Mouse (Mus musculus) adrenal gland, adult 8-10 months (tissue): ENCODE data around the gene Kcnj10. TPM values are rescaled to one million over a fixed set of nuclear protein-coding genes. Genes with fewer than 3 reads are reported as not detected.

Source experiments
- DNase-seq: peaks from one replicate; pipeline ENCODE4 v3.0.0; 2022
- total RNA-seq, 4 experiments: library from RNA; stranded (reverse); gene quantifications; 2 replicates each; pipeline ENCODE4 v1.2.4; 2022

Gene Kcnj10
- total RNA-seq = 1 to 10 TPM; 1.0 to 2.6 (median 1.7) TPM

- peak; percentile 47 for DNase-seq
These were observed at the start of gene Kcnj10 for GRCm38 (mm10) chr1:172340729-172341321. TSS of gene Kcnj10 (plus strand) at chr1:172341210.

- DNase-seq = no peak
These were observed 48.1 kb upstream of the Kcnj10 start for GRCm38 (mm10) chr1:172292880-172293279.

DNA sequence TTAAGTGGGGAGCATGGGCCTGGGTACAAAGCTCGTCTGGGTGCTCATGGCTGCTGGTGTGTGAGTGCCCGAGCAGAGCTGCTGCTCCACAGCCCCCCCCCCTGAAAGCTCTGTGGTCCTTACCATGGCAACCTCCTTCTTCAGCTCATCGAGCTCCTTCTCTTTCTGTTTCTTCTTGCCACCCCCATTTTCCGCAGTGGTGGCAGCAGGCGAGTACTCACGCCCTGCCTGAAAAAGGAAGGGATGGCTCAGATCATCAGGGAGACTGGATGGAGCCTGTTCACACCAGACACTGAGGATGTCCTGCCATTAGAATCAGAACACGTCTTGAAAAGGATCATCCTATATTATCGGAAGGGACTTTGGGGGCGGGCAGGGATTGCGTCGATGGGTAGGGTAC lies 47.6 kb upstream of the Kcnj10 start:
- no peak for DNase-seq

- no peak for DNase-seq
These were observed 45.2 kb upstream of the Kcnj10 start for GRCm38 (mm10) chr1:172295751-172296197.

- DNase-seq = no peak
These were observed 44.0 kb upstream of the Kcnj10 start for GRCm38 (mm10) chr1:172296816-172297510.

- DNase-seq = no peak
These were observed 43.1 kb upstream of the Kcnj10 start, which contains the start of gene Atp1a2 for GRCm38 (mm10) chr1:172297611-172298537. TSS of gene Atp1a2 (minus strand) at chr1:172298064.

- DNase-seq = no peak
These were observed 41.5 kb upstream of the Kcnj10 start for GRCm38 (mm10) chr1:172299528-172299927.

DNA sequence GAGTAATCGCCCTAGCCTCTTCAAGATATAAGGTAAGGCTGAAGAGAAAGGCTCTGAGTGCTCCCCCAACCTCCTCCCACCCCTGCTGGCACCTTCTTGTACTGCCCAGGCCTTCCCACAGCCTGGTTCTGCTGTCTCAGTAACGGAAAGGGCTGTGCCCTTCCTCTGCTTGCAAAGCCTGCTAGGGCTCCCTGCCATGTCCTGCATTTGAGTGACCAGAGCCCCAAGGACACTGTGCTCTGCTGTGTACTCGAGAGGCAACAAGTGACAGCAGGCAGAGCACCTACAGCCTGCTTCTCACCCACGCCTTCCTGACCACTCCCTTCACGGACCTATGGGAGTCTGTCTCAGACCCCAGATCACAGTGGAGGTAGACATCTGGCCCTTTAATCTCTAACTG lies 40.8 kb upstream of the Kcnj10 start:
- peak; percentile 67 for DNase-seq

DNA sequence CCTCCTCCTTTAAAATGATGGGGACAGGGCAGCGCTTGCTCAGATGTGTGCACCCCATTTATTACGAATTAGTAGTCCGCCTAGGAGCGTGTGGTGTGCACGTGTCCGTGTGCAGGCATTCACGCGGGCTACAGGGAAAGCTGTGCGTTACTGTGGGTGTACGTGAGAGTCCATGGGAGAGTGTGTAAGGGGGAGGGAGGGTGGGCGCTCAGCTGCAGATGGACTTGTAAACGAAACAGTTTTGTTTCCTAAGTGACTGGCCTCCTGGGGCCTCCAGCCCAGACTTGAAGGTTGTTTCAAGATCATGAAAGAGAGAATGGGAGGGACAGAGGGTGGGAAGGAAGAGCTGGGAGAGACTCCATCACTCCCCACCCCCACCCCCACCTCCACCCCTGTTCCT lies 39.8 kb upstream of the Kcnj10 start:
- DNase-seq = no peak

- no peak for DNase-seq
These were observed 38.7 kb upstream of the Kcnj10 start for GRCm38 (mm10) chr1:172302311-172302710.

GRCm38 (mm10) chr1:172302851-172303250 lies 38.2 kb upstream of the Kcnj10 start:
- no peak for DNase-seq

- DNase-seq = no peak
These were observed 36.6 kb upstream of the Kcnj10 start for GRCm38 (mm10) chr1:172304443-172304842.

DNA sequence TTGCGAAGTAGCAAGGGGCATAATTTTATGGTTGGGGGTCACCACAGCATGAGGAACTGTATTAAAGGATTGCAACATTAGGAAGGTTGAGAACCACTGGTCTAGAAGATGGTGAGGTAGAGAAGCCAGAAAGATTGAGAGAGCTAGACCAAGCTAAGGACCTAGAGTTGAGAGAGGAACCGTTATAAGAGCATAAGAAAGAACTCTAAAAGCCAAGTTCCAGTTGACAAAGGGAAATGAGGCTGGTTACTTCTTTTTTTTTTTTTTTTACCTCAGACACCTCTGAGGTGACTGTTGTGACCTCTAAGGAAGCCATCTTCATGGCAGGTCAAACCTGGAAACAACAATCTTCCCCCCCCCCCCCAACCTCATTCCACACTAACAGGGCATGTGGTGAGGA lies 35.9 kb upstream of the Kcnj10 start:
- DNase-seq = no peak

DNA sequence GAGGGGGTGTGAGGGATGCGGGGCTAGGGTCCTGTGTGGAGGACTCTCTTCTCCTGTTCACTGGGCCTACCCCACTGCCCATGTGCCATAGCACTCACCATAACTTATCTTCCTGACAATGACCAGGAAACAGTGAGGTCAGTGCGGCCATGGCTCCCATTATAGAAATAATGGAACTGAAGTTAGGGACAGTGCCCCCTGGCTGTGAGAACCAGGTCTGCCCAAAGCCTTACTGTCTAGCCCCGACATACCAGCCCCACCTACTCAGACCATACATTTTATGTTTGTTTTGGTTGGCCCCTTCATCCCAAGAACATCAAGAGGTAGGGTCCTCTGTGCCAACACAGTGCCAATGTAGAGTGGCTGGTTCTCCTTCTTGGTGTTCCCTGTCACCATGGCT lies 35.4 kb upstream of the Kcnj10 start:
- no peak for DNase-seq

- no peak for DNase-seq
These were observed 34.8 kb upstream of the Kcnj10 start for GRCm38 (mm10) chr1:172306196-172306595.

DNA sequence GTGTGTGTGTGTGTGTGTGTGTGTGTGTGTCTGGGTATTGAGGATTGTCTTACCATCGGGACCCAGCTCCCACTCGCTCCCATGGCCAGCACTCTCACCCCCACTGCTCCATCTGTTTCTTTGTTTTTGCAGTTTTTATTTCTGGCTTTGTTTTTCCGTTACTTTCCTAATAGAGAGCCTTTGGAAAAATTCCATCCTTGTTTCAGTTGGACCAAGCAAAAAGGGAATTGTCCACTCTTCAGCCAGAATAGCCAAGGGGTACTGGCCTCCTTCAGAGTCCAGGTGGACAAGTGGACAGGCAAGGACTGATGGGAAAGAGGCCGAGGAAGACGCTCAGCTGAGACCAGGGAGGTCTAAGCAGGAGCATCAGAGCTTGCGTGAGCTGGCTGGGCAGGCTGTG lies 34.1 kb upstream of the Kcnj10 start:
- DNase-seq = no peak

DNA sequence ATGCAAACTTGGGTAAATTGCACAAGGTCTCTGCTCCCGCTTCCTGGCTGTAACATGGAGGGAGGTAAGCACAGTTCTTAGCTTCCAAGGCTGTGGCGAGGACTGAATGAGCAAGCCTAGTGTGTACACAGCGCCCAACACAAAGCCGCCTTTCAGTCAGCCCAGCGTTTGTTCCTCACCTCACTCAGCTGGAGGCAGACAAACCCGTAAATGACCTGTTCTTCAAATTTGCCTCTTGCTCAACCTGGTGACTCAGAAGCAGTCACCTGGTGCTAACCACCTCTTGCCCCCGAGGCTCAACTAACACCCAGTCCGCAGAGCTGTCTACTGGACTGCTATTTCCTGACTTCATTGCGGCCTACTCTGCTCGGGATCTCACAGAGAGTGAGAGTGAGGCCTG lies 33.1 kb upstream of the Kcnj10 start:
- DNase-seq = no peak

DNA sequence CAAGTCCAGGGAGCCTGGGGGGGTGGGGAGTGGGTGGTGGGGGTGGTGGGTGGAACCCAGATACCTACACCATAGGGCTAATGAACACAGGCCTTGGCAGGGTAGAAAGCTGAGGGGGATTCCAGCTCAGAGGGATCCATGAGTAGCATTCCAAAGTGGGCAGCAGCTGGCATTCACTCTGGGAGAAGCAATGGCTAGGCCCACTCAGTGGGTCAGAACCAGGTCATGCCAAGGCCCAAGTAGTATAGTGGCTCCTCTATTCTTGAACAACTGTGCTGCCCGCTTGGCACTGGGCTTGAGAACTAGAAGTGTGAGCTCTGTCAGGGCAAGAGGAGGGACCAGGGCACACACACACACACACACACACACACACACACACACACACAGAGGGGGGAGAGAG lies 32.6 kb upstream of the Kcnj10 start:
- DNase-seq = no peak

- DNase-seq = peak; percentile 89
These were observed 31.2 kb upstream of the Kcnj10 start for GRCm38 (mm10) chr1:172309699-172310398.

- DNase-seq = peak; percentile 78
These were observed 29.6 kb upstream of the Kcnj10 start for GRCm38 (mm10) chr1:172311248-172311906.

DNA sequence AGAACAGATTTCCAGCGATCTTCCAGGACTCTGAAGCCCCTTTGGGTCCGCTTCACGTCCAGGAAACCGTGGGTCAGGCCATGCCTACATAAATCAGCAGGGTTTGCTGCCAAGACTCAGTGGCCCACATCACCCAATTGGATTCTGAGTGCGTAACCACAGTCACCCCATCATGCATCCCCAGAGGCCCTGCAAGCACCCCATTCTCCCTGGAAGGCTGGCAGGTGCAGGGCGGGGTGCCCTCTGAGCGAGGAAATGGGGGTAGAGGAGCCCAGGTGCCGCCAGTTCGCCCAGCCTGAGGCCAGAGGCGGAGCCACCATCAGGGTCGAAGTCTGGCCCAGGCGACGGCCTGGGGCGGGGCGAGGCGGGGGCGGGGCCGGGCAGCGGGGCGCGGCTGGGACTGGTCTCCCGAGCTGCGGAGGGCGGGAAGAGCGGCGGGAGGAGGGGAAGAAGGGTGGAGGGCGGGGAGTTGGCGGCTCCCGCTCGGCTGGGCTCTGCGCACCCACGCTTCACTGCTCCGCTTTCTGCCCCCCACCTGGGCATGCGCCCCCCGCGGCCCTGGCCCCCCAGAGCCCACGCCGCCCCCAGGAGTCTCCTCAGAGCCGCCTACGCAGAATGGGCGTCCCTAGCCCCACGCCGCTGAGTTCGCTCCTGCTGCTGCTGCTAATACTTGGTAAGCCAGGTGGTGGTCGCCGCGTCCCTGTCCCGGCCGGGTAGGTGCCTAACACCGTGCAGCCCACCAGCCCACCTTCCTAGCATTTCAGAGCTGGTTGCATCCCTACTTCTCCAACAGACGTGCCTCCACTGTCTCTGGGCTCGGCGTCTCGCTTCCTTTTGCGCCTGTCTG lies 28.9 kb upstream of the Kcnj10 start:
- DNase-seq = peak; percentile 85
